Mouse (Mus musculus) kidney, embryonic 16.5 days (tissue): ENCODE data around the gene Cep135. TPM values are rescaled to one million over a fixed set of nuclear protein-coding genes. Genes with fewer than 3 reads are reported as not detected.

Source experiments
- polyA plus RNA-seq: library from polyadenylated mRNA; unstranded; fragments of >200 nt; fragmentation: Nextera tagmentation; extraction: Ambion mirVana; gene quantifications from 2 replicates; pipeline ENCODE4 v1.2.1, GENCODE M21; 2015

Cep135 gene
- polyA plus RNA-seq, 1 experiment from 2014 or later, result 6.4 TPM

Other genes starting within 250 kb of the Cep135 start
- not detected in 2 replicates for gene Nmu, start 224.9 kb upstream of the Cep135 start, polyA plus RNA-seq
- gene Gm7271, start 104.7 kb upstream of the Cep135 start, polyA plus RNA-seq, result not detected in 2 replicates
- 35.3 and 39.2 TPM in 2 replicates for gene Exoc1, start 59.4 kb upstream of the Cep135 start, polyA plus RNA-seq
- gene C530008M17Rik, start 67.8 kb downstream of the Cep135 start, polyA plus RNA-seq, result 11.7 and 13.8 TPM in 2 replicates